Mouse (Mus musculus): ENCODE measurements around the gene Akap6. TPM values are rescaled to one million over a fixed set of nuclear protein-coding genes. Genes with fewer than 3 reads are reported as not detected.
A peak's percentile ranks its signal among the peaks of the same experiment; 100 is the strongest.

Gene Akap6
- polyA plus RNA-seq, 1 experiment from 2014 or later: 0.03 TPM

DNA sequence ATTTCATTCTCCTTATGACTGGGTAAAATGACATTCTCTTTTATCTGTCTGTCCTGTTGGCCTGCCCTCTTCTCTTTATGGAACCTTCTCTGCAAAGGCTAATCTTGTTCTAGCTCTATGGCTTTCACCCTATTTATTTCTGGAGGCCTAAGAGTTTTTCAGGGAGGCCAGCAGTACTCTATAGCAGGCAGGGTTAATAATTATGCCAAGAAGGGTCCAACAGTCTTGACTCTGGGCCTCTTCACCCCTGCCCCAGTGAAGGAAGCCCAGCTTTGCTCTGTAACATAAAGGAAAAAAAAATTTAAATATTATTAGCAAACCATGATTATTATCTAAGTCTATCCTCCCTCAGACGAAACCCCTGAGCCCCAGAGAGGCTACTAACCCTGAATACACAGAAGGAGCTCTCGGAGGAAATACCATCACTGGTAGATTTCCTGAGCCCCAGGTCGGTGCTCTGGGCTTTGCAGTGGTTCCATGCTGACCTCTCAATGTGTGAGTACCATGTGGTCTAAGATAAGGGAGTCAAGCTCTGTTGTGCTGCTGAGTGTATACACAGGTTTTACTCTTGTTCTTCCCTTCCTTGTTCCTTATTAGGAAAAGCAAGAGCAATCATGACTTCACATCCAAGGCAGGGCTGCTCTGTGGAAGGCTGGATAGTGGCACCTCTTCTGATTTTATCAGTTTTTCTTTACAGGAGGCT, 1.6 kb upstream of the Akap6 start:
- no peak overlapping the region for H3K4me3 ChIP-seq (replicated peaks)
- H3K4me1 ChIP-seq (replicated peaks): peaks cover 27% of the 10 kb centered on the region
- no peak overlapping the region for H3K27ac ChIP-seq
- 14% methylated on average over 3 of the region's 3 CpGs for WGBS (ENCODE audit: insufficient replicate concordance)
- no peaks in the 10 kb centered on the region for H3K36me3 ChIP-seq
- no peak overlapping the region for H3K4me2 ChIP-seq
- no peak overlapping the region for H3K9ac ChIP-seq
- H3K27me3 ChIP-seq: no peaks in the 10 kb centered on the region
- no peak for ATAC-seq (ENCODE audit: low read depth)
- H3K9me3 ChIP-seq (replicated peaks): no peaks in the 10 kb centered on the region
- DNase-seq: no peak

DNA sequence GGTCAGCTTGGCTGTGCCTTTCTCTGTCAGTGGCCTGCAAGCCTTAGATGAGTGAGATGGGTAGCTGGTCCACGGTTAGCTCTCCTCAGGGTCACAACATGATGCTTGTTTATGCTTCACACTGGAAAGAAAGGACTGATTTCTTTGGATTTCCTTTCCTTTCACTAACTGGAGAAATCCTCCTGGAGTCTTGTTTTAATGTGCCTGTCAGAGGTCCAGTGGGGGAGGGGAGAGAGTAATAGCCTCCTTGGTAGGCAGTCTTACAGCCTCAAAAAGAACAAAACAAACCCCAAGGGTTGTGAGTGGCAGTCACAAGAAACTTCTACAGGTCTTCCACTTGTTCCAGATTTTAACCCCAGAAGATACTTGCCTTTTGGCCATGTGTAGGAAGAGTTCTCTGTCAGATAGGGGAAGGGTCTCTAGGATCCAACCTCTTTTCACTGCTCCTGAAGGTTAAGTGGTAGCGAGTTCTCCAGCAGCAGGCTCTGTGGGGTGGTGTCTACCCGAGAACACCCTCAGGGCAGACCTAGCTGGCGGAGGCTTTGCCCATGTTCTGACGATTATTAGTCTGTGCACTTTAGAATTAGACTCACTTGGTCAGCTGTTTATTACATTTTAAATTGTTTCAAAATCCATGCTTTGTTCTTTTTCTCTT, 780 bp upstream of the Akap6 start:
- WGBS (ENCODE audit: insufficient replicate concordance): 60% methylated on average over 5 of the region's 5 CpGs
- Histone ChIP-seq H3K4me3 (replicated peaks) (no peak overlapping the region), H3K9ac (no peak overlapping the region), H3K27ac (no peak overlapping the region), H3K36me3 (no peaks in the 10 kb centered on the region), H3K4me1 (replicated peaks) (peaks cover 27% of the 10 kb centered on the region), H3K27me3 (no peaks in the 10 kb centered on the region), H3K4me2 (no peak overlapping the region), H3K9me3 (replicated peaks) (no peaks in the 10 kb centered on the region)
- ATAC-seq (ENCODE audit: low read depth) (no peak), DNase-seq (no peak)

DNA sequence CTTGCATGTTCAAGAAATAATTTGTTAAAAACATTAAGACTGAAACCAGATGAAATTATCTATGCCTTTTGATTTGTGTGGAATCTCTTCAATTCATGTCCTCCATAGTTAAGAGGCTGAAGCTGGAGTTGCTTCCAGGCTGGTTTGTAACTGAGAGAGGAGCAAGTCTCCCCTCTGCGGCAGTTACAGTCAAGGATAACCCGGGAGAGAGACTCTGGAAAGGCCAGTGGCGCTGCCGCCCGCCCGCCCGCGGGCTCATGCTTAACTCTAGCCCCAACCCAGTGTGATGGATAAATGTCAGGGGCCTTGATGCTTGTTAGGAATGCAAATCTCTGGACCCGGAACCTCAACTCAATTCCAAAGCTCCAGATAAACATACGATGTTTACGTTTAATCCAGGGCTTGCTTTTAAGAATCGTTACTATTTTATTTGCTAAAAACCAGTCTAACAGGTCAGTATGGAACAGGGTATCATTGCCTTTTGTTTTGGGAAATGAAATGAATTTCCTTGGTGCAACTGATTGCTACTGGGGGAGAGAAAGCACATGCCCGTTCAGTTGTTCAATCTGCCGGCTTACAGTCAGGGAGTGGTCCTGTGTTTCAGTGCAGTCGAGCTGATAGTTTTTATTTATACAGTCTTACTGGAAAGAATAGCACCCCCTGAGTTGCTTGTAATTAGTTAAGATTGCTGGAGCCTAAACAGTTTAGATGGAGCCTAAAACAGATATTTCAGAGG, 946 bp downstream of the Akap6 start:
- 72% methylated on average over 15 of the region's 15 CpGs for WGBS (ENCODE audit: insufficient replicate concordance)
- no peak overlapping the region for H3K27ac ChIP-seq
- no peaks in the 10 kb centered on the region for H3K9me3 ChIP-seq (replicated peaks)
- H3K4me1 ChIP-seq (replicated peaks): peaks cover 27% of the 10 kb centered on the region
- no peaks in the 10 kb centered on the region for H3K36me3 ChIP-seq
- no peak for ATAC-seq (ENCODE audit: low read depth)
- no peak overlapping the region for H3K9ac ChIP-seq
- H3K4me3 ChIP-seq (replicated peaks): no peak overlapping the region
- no peak for DNase-seq
- H3K27me3 ChIP-seq: no peaks in the 10 kb centered on the region
- no peak overlapping the region for H3K4me2 ChIP-seq

DNA sequence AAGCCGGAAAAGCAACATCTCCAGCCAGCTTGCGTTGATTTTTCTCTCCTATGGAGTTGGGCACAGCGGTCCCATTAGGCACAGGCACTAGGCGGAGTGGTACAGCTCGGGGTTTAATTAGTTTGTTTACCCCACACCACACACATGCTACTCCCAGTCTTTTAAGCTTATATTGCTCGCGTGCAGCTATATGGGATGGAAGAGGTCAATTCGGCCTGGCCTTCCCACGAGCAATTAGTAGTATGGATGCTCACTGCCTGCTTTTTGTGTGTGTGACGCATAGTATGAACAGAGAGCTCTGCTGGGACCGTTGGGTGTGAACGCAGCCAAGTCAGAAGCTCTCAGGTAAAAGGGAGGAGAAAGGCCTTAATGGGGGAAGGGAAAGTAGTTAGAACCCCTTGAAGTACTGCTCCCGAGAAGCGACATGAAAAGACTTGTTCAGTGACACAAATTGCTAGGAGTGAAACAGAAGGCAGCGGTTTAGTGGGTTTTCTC, 1.6 kb downstream of the Akap6 start:
- WGBS (ENCODE audit: insufficient replicate concordance): 53% methylated on average over 15 of the region's 15 CpGs
- DNase-seq (no peak), ATAC-seq (ENCODE audit: low read depth) (peak; percentile 18; the same call in 1 of the 2 replicates)
- peak overlapping the region; percentile 46 for H3K4me2 ChIP-seq
- H3K27ac ChIP-seq: no peak overlapping the region; the same call in 1 of the 2 replicates
- H3K9me3 ChIP-seq (replicated peaks): no peaks in the 10 kb centered on the region
- H3K4me1 ChIP-seq (replicated peaks): peaks cover 27% of the 10 kb centered on the region
- H3K4me3 ChIP-seq (replicated peaks): no peak overlapping the region
- no peaks in the 10 kb centered on the region for H3K27me3 ChIP-seq
- H3K36me3 ChIP-seq: no peaks in the 10 kb centered on the region
- no peak overlapping the region for H3K9ac ChIP-seq

DNA sequence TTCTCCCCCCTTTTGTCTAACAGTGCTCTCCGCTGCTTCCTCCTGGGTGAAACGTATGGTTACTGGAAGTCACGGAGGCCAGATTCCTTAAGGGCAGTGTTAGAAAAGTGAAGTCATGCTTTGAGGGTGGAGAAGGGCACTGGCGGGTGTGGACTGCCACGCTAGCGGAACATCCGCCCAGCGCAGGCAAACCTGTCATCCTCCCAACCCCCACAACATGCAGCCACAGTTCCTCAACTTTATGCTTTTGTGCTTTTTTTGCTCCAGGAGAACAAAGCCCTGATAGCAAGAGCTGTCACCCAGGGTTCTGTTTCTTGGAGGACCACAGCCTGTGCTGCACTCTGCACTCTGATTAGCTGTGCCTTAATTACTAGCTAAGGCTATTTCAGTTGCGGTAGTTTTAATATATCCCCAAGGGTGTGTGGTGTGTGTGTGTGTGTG, 2.0 kb downstream of the Akap6 start:
- Histone ChIP-seq H3K4me2 (peak overlapping the region; percentile 46), H3K27me3 (no peaks in the 10 kb centered on the region), H3K4me3 (replicated peaks) (no peak overlapping the region), H3K27ac (no peak overlapping the region; the same call in 1 of the 2 replicates), H3K9me3 (replicated peaks) (no peaks in the 10 kb centered on the region), H3K36me3 (no peaks in the 10 kb centered on the region), H3K9ac (no peak overlapping the region), H3K4me1 (replicated peaks) (peaks cover 27% of the 10 kb centered on the region)
- 18% methylated on average over 9 of the region's 9 CpGs for WGBS (ENCODE audit: insufficient replicate concordance)
- peak; percentile 86 for ATAC-seq (ENCODE audit: low read depth)
- peak; percentile 7 for DNase-seq

DNA sequence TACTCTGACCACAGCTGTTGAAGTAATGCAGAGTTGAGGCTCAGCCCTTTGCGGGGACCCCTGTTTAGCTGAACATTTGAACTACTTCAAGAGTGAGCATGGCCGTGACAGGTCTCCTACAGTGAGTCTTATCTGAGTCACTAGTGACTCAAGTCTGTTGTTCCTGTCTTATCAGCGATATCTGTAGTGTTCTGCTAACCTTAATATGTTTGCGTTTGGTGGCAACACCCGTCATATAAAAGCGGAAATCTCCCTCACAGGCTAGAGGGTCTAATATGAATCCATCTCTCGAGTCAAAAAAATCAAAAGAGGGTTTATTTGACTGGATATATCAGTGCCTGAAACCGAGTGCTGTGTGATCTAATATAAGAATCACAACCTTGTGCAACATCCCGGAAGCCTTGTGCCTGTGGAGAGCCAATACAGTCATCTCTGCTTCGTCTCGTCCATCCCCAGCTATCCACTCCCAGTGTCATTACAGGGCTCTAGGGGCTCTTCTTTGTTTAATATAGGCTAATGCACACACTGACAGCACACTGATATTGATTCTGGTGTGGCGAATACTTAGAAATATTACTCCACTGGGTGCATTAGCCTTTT, 3.3 kb downstream of the Akap6 start:
- Histone ChIP-seq H3K4me1 (replicated peaks) (peaks cover 27% of the 10 kb centered on the region), H3K27ac (no peak overlapping the region), H3K4me2 (no peak overlapping the region), H3K9ac (no peak overlapping the region), H3K36me3 (no peaks in the 10 kb centered on the region), H3K4me3 (replicated peaks) (no peak overlapping the region), H3K27me3 (no peaks in the 10 kb centered on the region), H3K9me3 (replicated peaks) (no peaks in the 10 kb centered on the region)
- DNase-seq (no peak), ATAC-seq (ENCODE audit: low read depth) (no peak)
- WGBS (ENCODE audit: insufficient replicate concordance): 54% methylated on average over 12 of the region's 12 CpGs

DNA sequence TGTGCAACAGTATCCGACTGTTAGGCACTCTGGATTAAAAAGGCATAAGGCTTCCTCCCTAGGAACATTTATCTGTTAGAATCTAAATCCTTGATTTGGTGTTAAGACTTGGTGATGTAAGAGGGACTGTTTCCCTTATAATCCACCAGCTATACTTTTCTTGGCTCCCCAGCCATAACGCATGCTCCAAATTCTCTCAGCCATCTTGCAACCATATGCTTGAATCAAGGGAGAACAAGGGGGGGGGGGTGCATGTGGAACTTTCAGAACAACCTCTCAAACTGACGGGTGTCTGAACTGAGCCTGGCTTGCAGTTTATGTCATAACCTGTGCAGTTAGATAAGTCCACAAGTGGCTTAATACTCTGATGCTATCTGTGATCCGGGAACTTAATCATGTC, 4.9 kb downstream of the Akap6 start:
- Histone ChIP-seq H3K36me3 (no peaks in the 10 kb centered on the region), H3K27me3 (no peaks in the 10 kb centered on the region), H3K4me3 (replicated peaks) (no peak overlapping the region), H3K9me3 (replicated peaks) (no peaks in the 10 kb centered on the region), H3K4me1 (replicated peaks) (peaks cover 20% of the 10 kb centered on the region), H3K4me2 (no peak overlapping the region), H3K27ac (no peak overlapping the region), H3K9ac (no peak overlapping the region)
- no peak for DNase-seq
- WGBS (ENCODE audit: insufficient replicate concordance): 52% methylated on average over 4 of the region's 4 CpGs
- ATAC-seq (ENCODE audit: low read depth): no peak

DNA sequence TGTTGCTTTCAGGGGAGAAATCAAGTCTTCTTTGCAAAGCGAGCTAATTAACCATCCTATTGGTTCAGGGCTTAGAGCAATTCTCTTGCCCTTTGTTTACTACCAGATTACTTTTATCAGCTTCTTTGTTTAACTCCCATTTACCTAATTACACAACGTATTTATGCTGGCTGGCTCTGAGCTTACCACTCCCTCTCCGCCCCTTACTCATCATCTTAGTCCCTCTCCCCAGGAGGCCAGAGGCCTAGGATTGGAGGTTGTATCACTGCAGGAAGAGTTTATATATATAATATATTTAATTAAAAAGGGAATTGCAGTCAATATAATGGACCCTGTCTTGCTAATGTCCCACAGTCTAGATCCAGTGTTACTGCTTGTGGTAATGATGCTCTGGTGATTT, 5.6 kb downstream of the Akap6 start:
- Histone ChIP-seq H3K9me3 (replicated peaks) (no peaks in the 10 kb centered on the region), H3K9ac (no peak overlapping the region), H3K4me2 (no peak overlapping the region), H3K4me1 (replicated peaks) (peaks cover 20% of the 10 kb centered on the region), H3K4me3 (replicated peaks) (no peak overlapping the region), H3K27me3 (no peaks in the 10 kb centered on the region), H3K27ac (no peak overlapping the region), H3K36me3 (no peaks in the 10 kb centered on the region)
- DNase-seq (no peak), ATAC-seq (ENCODE audit: low read depth) (no peak)
- 53% methylated on average over 3 of the region's 3 CpGs for WGBS (ENCODE audit: insufficient replicate concordance)

DNA sequence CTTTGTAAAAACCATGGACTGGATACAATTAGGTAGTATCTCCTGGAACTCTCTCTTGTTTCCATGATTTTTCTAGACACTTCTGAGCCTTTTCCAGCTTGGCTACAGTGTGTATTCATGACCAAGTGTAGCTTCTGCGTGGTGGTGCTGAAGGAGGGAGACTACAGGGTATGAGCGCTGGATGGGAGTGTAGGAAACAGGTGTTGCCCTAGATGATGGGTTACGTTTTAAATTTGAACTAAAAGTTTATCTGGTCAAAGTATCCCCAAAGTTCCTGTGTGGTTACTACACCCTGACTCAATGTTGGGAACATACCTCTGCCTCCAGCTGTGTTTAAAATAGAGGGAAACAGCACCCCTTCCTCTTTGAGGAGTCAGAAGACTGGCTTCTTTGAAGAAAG, 12.2 kb downstream of the Akap6 start:
- Histone ChIP-seq H3K4me3 (replicated peaks) (no peak overlapping the region), H3K9me3 (replicated peaks) (no peaks in the 10 kb centered on the region), H3K27me3 (no peaks in the 10 kb centered on the region), H3K36me3 (no peaks in the 10 kb centered on the region), H3K4me2 (no peak overlapping the region), H3K27ac (no peak overlapping the region), H3K9ac (no peak overlapping the region), H3K4me1 (replicated peaks) (no peaks in the 10 kb centered on the region)
- WGBS (ENCODE audit: insufficient replicate concordance): 28% methylated on average over 3 of the region's 3 CpGs
- ATAC-seq (ENCODE audit: low read depth): no peak
- DNase-seq: no peak

DNA sequence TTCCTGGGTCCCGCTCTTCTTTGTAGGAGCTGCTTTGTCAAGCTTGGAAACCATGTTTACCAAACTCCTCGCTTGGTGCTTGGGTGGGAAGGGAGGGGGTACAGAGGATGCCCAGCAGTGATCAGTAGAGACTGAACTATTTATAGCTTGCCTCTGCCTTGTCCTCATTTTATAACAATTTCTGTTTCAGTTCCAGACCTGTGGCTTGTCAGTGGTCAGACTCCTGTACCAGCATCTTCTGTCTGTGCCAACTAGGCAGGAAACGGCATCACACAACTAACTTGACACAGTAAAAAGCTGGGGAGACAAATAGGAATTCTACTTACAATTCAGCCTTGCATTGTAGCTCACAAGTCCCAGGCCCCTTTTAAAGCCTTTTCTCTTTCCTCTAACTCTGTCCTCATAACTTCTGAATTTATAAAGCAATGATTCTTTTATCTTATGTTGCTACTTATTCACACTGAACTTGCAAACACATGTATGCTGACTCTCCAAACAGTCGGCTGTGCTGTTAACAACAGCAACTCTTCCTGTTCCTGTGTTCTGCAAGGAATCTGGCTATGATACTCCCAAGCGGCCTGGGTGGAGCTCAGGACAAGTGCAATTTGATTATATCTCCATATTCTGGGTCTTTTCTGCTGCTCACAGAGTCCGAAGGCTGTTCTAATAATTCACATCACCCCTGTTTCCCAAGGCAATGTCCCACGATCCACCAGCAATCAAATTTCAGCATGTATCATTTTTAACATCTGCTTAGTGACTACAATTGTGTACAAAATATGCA, 12.9 kb downstream of the Akap6 start:
- H3K27ac ChIP-seq: no peak overlapping the region
- no peaks in the 10 kb centered on the region for H3K36me3 ChIP-seq
- no peak for DNase-seq
- H3K27me3 ChIP-seq: no peaks in the 10 kb centered on the region
- no peak overlapping the region for H3K9ac ChIP-seq
- no peak overlapping the region for H3K4me2 ChIP-seq
- no peaks in the 10 kb centered on the region for H3K4me1 ChIP-seq (replicated peaks)
- no peak for ATAC-seq (ENCODE audit: low read depth)
- no peak overlapping the region for H3K4me3 ChIP-seq (replicated peaks)
- 52% methylated on average over 7 of the region's 7 CpGs for WGBS (ENCODE audit: insufficient replicate concordance)
- H3K9me3 ChIP-seq (replicated peaks): no peaks in the 10 kb centered on the region
